Mouse (Mus musculus): ENCODE measurements around the gene Fam192a. TPM values are rescaled to one million over a fixed set of nuclear protein-coding genes. Genes with fewer than 3 reads are reported as not detected.

The Fam192a gene
- polyA plus RNA-seq, 1 experiment from 2014 or later, result 91.9 TPM

GRCm38 (mm10) chr8:94607064-94607463 is 5.3 kb upstream of the Fam192a start:
- Histone ChIP-seq H3K9me3 (ENCODE audit: control insufficient read depth, low read length) (no peaks in the 10 kb centered on the region), H3K4me1 (ENCODE audit: control insufficient read depth, insufficient read depth, low read length) (peaks cover 10% of the 10 kb centered on the region), H3K4me3 (replicated peaks; ENCODE audit: low read depth, low read length) (no peak overlapping the region), H3K9ac (replicated peaks; ENCODE audit: low read length) (no peak overlapping the region), H3K27me3 (ENCODE audit: control insufficient read depth, insufficient read depth, low read length) (no peaks in the 10 kb centered on the region), H3K36me3 (ENCODE audit: control insufficient read depth, insufficient read depth, low read length) (no peaks in the 10 kb centered on the region), H3K27ac (replicated peaks; ENCODE audit: low read depth, low read length) (no peak overlapping the region), H3K4me2 (ENCODE audit: low read length) (no peak overlapping the region)
- ATAC-seq (ENCODE audit: low FRiP score, low TSS enrichment) (no peak), DNase-seq (no peak)
- WGBS, result 94% methylated on average over 5 of the region's 5 CpGs

DNA sequence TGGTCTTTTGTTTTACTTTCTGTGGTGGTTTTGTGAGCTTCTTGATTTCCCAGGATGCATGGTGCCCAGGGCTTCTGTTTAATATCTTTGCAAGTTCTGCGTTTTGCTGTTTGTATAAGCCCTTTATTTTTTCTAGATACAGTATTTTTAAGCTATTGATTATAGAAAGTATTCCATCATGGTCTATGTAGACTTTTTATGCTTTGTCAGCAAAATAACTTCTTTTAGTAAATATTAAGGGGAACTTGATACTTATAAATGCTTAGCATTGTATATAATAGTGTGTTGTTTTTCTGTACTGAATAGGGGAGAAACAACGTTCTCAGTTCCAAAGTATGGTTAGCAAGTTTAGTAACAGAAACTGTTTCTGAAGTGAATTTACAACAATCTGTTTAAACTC is 2.2 kb upstream of the Fam192a start:
- no peak for DNase-seq

DNA sequence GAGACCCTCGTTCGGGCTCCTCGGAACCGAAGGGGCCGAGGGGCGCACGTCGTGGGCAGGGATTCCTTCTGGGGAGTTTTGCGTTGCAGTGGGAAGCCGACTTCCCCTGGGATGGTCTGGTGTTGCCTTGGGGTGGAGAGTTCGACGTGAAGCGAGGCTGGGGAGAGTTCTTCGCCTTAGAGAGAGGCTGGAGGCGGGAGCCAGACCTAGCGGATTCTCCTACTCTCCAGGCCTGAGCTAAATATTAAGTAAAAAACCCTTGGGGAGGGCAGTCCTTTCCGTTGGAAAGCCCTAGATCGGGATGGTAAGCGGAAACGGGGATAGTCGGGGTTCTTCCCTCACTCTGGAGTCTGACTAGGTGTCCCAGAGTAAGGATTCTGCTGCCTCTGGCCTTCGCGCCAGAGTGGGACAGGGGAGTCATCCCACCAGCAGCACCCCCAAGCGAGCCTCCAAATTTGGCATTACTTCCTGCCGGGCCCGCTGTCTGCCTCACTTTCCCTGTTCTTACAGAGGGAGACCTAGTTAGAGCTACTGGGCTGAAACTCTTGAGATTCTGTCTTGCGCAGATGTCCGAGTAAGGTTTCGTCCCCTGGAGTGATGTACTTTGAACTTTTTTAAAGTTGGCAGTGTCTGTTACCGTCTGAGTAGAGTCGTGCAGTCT is 804 bp upstream of the Fam192a start:
- no peaks in the 10 kb centered on the region for H3K36me3 ChIP-seq (ENCODE audit: control insufficient read depth, insufficient read depth, low read length)
- H3K4me1 ChIP-seq (ENCODE audit: control insufficient read depth, insufficient read depth, low read length), result peaks cover 22% of the 10 kb centered on the region
- no peaks in the 10 kb centered on the region for H3K9me3 ChIP-seq (ENCODE audit: control insufficient read depth, low read length)
- under 1% methylated on average over 31 of the region's 31 CpGs for WGBS
- peak overlapping the region; percentile 93 for H3K27ac ChIP-seq (replicated peaks; ENCODE audit: low read depth, low read length)
- ATAC-seq (ENCODE audit: low FRiP score, low TSS enrichment), result no peak
- H3K27me3 ChIP-seq (ENCODE audit: control insufficient read depth, insufficient read depth, low read length), result no peaks in the 10 kb centered on the region
- peak overlapping the region; percentile 99 for H3K4me3 ChIP-seq (replicated peaks; ENCODE audit: low read depth, low read length)
- peak overlapping the region; percentile 95 for H3K9ac ChIP-seq (replicated peaks; ENCODE audit: low read length)
- DNase-seq, result peak; percentile 57
- H3K4me2 ChIP-seq (ENCODE audit: low read length), result peak overlapping the region; percentile 75

More for the DNA sequence above, 2.2 kb upstream of the Fam192a start:
- H3K4me1 ChIP-seq (ENCODE audit: control insufficient read depth, insufficient read depth, low read length), result peaks cover 22% of the 10 kb centered on the region
- ATAC-seq (ENCODE audit: low FRiP score, low TSS enrichment), result no peak
- no peak overlapping the region for H3K27ac ChIP-seq (replicated peaks; ENCODE audit: low read depth, low read length)
- 95% methylated on average over 2 of the region's 2 CpGs for WGBS
- H3K27me3 ChIP-seq (ENCODE audit: control insufficient read depth, insufficient read depth, low read length), result no peaks in the 10 kb centered on the region
- H3K9me3 ChIP-seq (ENCODE audit: control insufficient read depth, low read length), result no peaks in the 10 kb centered on the region
- H3K4me2 ChIP-seq (ENCODE audit: low read length), result peak overlapping the region; percentile 75; the same call in 1 of the 2 replicates
- no peak overlapping the region for H3K9ac ChIP-seq (replicated peaks; ENCODE audit: low read length)
- H3K36me3 ChIP-seq (ENCODE audit: control insufficient read depth, insufficient read depth, low read length), result no peaks in the 10 kb centered on the region
- H3K4me3 ChIP-seq (replicated peaks; ENCODE audit: low read depth, low read length), result no peak overlapping the region

- Histone ChIP-seq H3K27ac (replicated peaks; ENCODE audit: low read depth, low read length) (peak overlapping the region; percentile 82), H3K36me3 (ENCODE audit: control insufficient read depth, insufficient read depth, low read length) (no peaks in the 10 kb centered on the region), H3K9ac (replicated peaks; ENCODE audit: low read length) (peak overlapping the region; percentile 84), H3K4me1 (ENCODE audit: control insufficient read depth, insufficient read depth, low read length) (peaks cover 22% of the 10 kb centered on the region), H3K4me2 (ENCODE audit: low read length) (peak overlapping the region; percentile 95), H3K9me3 (ENCODE audit: control insufficient read depth, low read length) (no peaks in the 10 kb centered on the region), H3K27me3 (ENCODE audit: control insufficient read depth, insufficient read depth, low read length) (no peaks in the 10 kb centered on the region), H3K4me3 (replicated peaks; ENCODE audit: low read depth, low read length) (peak overlapping the region; percentile 99)
- no peak for DNase-seq
- peak; percentile 38 for ATAC-seq (ENCODE audit: low FRiP score, low TSS enrichment)
- WGBS, result under 1% methylated on average over 51 of the region's 51 CpGs
These were observed 677 bp downstream of the Fam192a start for GRCm38 (mm10) chr8:94601034-94601606.

DNA sequence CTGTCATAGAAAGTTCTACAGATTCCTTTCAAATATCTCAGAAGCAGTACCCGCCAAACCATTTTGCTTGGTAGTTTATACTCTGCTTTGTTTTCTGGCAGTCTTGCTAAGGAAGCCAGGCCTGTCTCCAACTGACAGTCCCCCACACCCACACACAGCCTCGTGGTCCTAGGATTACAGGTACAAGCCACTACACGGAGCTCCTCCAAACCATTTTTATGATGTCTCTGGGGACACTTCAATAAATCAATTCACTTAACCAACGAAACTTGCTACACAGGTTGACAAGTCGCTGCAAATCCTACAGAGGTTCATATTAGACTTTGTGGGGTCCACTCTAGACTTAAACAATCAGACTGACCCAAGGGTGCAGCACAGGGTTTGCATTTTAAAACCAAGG is 1.3 kb downstream of the Fam192a start:
- H3K9me3 ChIP-seq (ENCODE audit: control insufficient read depth, low read length), result no peaks in the 10 kb centered on the region
- peak overlapping the region; percentile 84 for H3K9ac ChIP-seq (replicated peaks; ENCODE audit: low read length)
- DNase-seq, result no peak
- 22% methylated on average over 5 of the region's 5 CpGs for WGBS
- no peak overlapping the region for H3K27ac ChIP-seq (replicated peaks; ENCODE audit: low read depth, low read length)
- peak overlapping the region; percentile 95 for H3K4me2 ChIP-seq (ENCODE audit: low read length)
- no peaks in the 10 kb centered on the region for H3K27me3 ChIP-seq (ENCODE audit: control insufficient read depth, insufficient read depth, low read length)
- H3K36me3 ChIP-seq (ENCODE audit: control insufficient read depth, insufficient read depth, low read length), result no peaks in the 10 kb centered on the region
- peaks cover 22% of the 10 kb centered on the region for H3K4me1 ChIP-seq (ENCODE audit: control insufficient read depth, insufficient read depth, low read length)
- no peak for ATAC-seq (ENCODE audit: low FRiP score, low TSS enrichment)
- peak overlapping the region; percentile 99 for H3K4me3 ChIP-seq (replicated peaks; ENCODE audit: low read depth, low read length)

GRCm38 (mm10) chr8:94594211-94594610 is 7.6 kb downstream of the Fam192a start:
- Histone ChIP-seq H3K9me3 (ENCODE audit: control insufficient read depth, low read length) (no peaks in the 10 kb centered on the region), H3K36me3 (ENCODE audit: control insufficient read depth, insufficient read depth, low read length) (no peaks in the 10 kb centered on the region), H3K27ac (replicated peaks; ENCODE audit: low read depth, low read length) (no peak overlapping the region), H3K9ac (replicated peaks; ENCODE audit: low read length) (no peak overlapping the region), H3K27me3 (ENCODE audit: control insufficient read depth, insufficient read depth, low read length) (no peaks in the 10 kb centered on the region), H3K4me1 (ENCODE audit: control insufficient read depth, insufficient read depth, low read length) (no peaks in the 10 kb centered on the region), H3K4me2 (ENCODE audit: low read length) (no peak overlapping the region), H3K4me3 (replicated peaks; ENCODE audit: low read depth, low read length) (no peak overlapping the region)
- DNase-seq (peak; percentile 55), ATAC-seq (ENCODE audit: low FRiP score, low TSS enrichment) (no peak)
- 82% methylated on average over 1 of the region's 1 CpGs for WGBS

DNA sequence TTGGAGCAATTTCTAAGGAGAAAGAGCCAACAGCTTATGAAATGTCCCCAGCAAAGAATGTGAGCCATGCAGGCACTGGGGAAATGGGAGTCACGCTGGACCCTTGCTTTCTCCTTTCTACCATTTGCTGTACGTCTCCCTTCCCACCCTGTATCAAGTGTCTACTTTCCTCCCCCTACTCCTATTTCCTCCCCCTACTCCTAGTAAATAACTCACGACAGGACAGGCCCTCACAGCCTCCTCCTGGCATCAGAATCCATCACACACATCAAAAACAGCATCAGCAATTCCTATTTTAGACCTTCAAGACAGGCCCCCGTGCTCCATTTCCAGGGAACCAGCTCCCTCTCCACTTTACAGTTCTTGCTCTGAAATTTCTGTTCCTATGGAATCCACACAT is 10.1 kb downstream of the Fam192a start:
- DNase-seq, result no peak
- WGBS, result 88% methylated on average over 4 of the region's 4 CpGs
- no peak overlapping the region for H3K27ac ChIP-seq (replicated peaks; ENCODE audit: low read depth, low read length)
- H3K4me3 ChIP-seq (replicated peaks; ENCODE audit: low read depth, low read length), result no peak overlapping the region
- no peak overlapping the region for H3K9ac ChIP-seq (replicated peaks; ENCODE audit: low read length)
- H3K4me1 ChIP-seq (ENCODE audit: control insufficient read depth, insufficient read depth, low read length), result no peaks in the 10 kb centered on the region
- peaks cover 18% of the 10 kb centered on the region for H3K36me3 ChIP-seq (ENCODE audit: control insufficient read depth, insufficient read depth, low read length)
- H3K9me3 ChIP-seq (ENCODE audit: control insufficient read depth, low read length), result no peaks in the 10 kb centered on the region
- ATAC-seq (ENCODE audit: low FRiP score, low TSS enrichment), result no peak
- H3K27me3 ChIP-seq (ENCODE audit: control insufficient read depth, insufficient read depth, low read length), result no peaks in the 10 kb centered on the region
- H3K4me2 ChIP-seq (ENCODE audit: low read length), result no peak overlapping the region

DNA sequence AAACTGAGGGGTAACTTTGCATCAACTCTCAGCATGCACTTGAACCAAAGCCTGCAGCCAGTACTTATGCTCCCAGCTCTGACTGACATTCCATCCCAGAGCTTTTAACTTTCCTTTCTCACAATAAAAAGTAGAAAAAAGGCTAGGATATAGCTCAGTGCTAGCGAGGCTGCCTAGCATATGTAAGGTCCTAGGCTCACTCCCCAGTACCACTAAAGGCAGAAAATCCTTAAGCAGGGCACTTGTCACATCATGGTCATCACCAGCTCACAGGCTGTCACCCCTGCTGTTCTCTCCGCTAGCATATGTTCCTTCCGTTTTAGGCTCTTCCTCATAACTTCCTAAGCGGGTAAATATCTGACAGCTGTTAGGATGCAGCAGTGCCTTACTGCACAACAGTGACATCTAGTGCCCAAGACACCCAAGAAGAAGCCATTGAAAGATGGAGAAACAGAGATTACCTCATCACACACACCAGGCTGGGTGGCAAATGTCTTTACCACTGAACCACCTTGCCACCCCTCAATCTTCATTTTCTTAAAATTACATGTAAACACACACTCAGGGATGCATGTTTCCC is 17.5 kb downstream of the Fam192a start:
- Histone ChIP-seq H3K4me2 (ENCODE audit: low read length) (no peak overlapping the region), H3K4me1 (ENCODE audit: control insufficient read depth, insufficient read depth, low read length) (no peaks in the 10 kb centered on the region), H3K9ac (replicated peaks; ENCODE audit: low read length) (no peak overlapping the region), H3K9me3 (ENCODE audit: control insufficient read depth, low read length) (no peaks in the 10 kb centered on the region), H3K27me3 (ENCODE audit: control insufficient read depth, insufficient read depth, low read length) (no peaks in the 10 kb centered on the region), H3K36me3 (ENCODE audit: control insufficient read depth, insufficient read depth, low read length) (peaks cover 82% of the 10 kb centered on the region), H3K27ac (replicated peaks; ENCODE audit: low read depth, low read length) (no peak overlapping the region), H3K4me3 (replicated peaks; ENCODE audit: low read depth, low read length) (no peak overlapping the region)
- ATAC-seq (ENCODE audit: low FRiP score, low TSS enrichment) (no peak), DNase-seq (peak; percentile 83)
- WGBS, result 32% methylated on average over 4 of the region's 4 CpGs

DNA sequence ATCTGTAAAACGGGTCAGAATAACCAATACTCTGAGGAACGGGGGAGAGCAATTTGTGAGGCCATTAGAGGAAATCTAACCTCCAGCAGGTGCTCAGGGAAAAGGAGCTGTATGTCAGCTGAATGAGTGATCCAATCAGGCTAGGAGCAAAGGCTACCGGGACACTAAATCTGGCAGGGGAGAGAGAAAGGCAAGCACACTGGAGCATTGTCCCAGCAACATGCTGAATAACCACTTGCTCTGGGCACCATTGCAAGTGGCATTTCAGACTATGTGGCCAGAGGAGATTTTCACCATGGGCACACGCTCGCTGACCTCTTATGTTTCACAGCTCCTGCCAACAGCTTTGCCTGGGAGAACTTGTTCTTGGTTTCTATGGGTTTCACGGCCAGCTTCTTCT is 19.2 kb downstream of the Fam192a start:
- WGBS, result 93% methylated on average over 6 of the region's 6 CpGs
- H3K4me3 ChIP-seq (replicated peaks; ENCODE audit: low read depth, low read length), result no peak overlapping the region
- no peak overlapping the region for H3K9ac ChIP-seq (replicated peaks; ENCODE audit: low read length)
- H3K4me1 ChIP-seq (ENCODE audit: control insufficient read depth, insufficient read depth, low read length), result no peaks in the 10 kb centered on the region
- no peak for DNase-seq
- no peak for ATAC-seq (ENCODE audit: low FRiP score, low TSS enrichment)
- no peak overlapping the region for H3K4me2 ChIP-seq (ENCODE audit: low read length)
- peaks cover 90% of the 10 kb centered on the region for H3K36me3 ChIP-seq (ENCODE audit: control insufficient read depth, insufficient read depth, low read length)
- no peaks in the 10 kb centered on the region for H3K27me3 ChIP-seq (ENCODE audit: control insufficient read depth, insufficient read depth, low read length)
- no peaks in the 10 kb centered on the region for H3K9me3 ChIP-seq (ENCODE audit: control insufficient read depth, low read length)
- H3K27ac ChIP-seq (replicated peaks; ENCODE audit: low read depth, low read length), result 0 out of 2 replicates have a peak overlapping the region, but pooled peaks have one; percentile 26

Measured in midbrain, embryonic 14.5 days (tissue).